Mouse (Mus musculus) Patski (cell line): ENCODE data around the gene Wdr76. TPM values are rescaled to one million over a fixed set of nuclear protein-coding genes. Genes with fewer than 3 reads are reported as not detected.

Experiments
- ATAC-seq: fragments of 100-300 bp; one replicate; pipeline ENCODE4 v1.8.0; 2021
- CTCF ChIA-PET: fragments of 350-600 bp; sonication (Branson Sonifier 250); formaldehyde crosslinking; loops from one replicate; lab custom pipeline; 2022; ENCODE audit warnings: inconsistent platforms; lab: Charles Lee
- POLR2A ChIA-PET: fragments of 350-600 bp; sonication (Branson Sonifier 250); formaldehyde crosslinking; loops from one replicate; lab custom pipeline; 2022; ENCODE audit warnings: antibody characterized with exemption, inconsistent platforms; lab: Charles Lee
- DNase-seq: peaks from one replicate; pipeline ENCODE4 v3.0.0-alpha.2; 2011; ENCODE audit warnings: low read depth, low spot score
- H3K27me3 ChIP-seq: fragments of 371-371 bp; one replicate; pipeline ENCODE4 v1.5.1; 2021
- CTCF ChIP-seq: fragments of 100-300 bp; IDR thresholded peaks from one replicate; pipeline ENCODE4 v1.5.1; 2021
- in situ Hi-C: fragments of 300-500 bp; cut with MboI; formaldehyde crosslinking; loops from 3 replicates; pipeline ENCODE4 v1.11.1; 2018; ENCODE audit warnings: low pct_unique_long_range_greater_than_20kb, mixed read lengths
- polyA plus RNA-seq: library from polyadenylated mRNA; unstranded; gene quantifications from one replicate; pipeline ENCODE4 v1.2.3, GENCODE M21; 2021

Gene Wdr76
- polyA plus RNA-seq, 1 experiment from 2014 or later = 9.1 TPM

GRCm38 (mm10) chr2:121574066-121574630 is 67.6 kb downstream of the Wdr76 start:
- in situ Hi-C loops = loop anchor here (5.0 kb wide), 2 partner anchors 123 to 258 kb away; no protein-coding TSS in a partner anchor
- no peaks in the 10 kb centered on the region for H3K27me3 ChIP-seq
- ChIA-PET POLR2A (no interaction called here), CTCF (no interaction called here)
- ATAC-seq = no peak
- DNase-seq = no peak
- TF ChIP-seq CTCF = no peak

- POLR2A ChIA-PET = no interaction called here
- DNase-seq (no peak), ATAC-seq (peak; percentile 21)
- CTCF ChIA-PET = no interaction called here
- TF ChIP-seq CTCF = no peak
- in situ Hi-C loops = no loop called here
- H3K27me3 ChIP-seq = no peaks in the 10 kb centered on the region
Measured at GRCm38 (mm10) chr2:121575741-121576201, 69.2 kb downstream of the Wdr76 start.

- POLR2A ChIA-PET = no interaction called here
- H3K27me3 ChIP-seq = no peaks in the 10 kb centered on the region
- DNase-seq = no peak
- no peak for ATAC-seq
- CTCF ChIA-PET = no interaction called here
- TF ChIP-seq CTCF = no peak
- in situ Hi-C loops = no loop called here
Measured at GRCm38 (mm10) chr2:121582809-121583376, 76.4 kb downstream of the Wdr76 start.

GRCm38 (mm10) chr2:121583468-121584116 is 77.1 kb downstream of the Wdr76 start:
- in situ Hi-C loops = no loop called here
- no peak for TF ChIP-seq CTCF
- ChIA-PET CTCF (interaction anchor here (0.6 kb wide), 1 partner anchor 14 kb away, joined by 3 read pairs; no protein-coding TSS in a partner anchor), POLR2A (no interaction called here)
- no peak for ATAC-seq
- DNase-seq = no peak
- H3K27me3 ChIP-seq = no peaks in the 10 kb centered on the region

- ChIA-PET CTCF (no interaction called here), POLR2A (no interaction called here)
- no peaks in the 10 kb centered on the region for H3K27me3 ChIP-seq
- no peak for DNase-seq
- in situ Hi-C loops = no loop called here
- no peak for ATAC-seq
- no peak for TF ChIP-seq CTCF
Measured at GRCm38 (mm10) chr2:121584705-121585104, 78.2 kb downstream of the Wdr76 start.

- no peaks in the 10 kb centered on the region for H3K27me3 ChIP-seq
- POLR2A ChIA-PET = interaction anchor here (1.3 kb wide), 1 partner anchor 30 kb away, joined by 4 read pairs; no protein-coding TSS in a partner anchor
- ATAC-seq (no peak), DNase-seq (no peak)
- TF ChIP-seq CTCF = no peak
- in situ Hi-C loops = no loop called here
- CTCF ChIA-PET = interaction anchor here (1.0 to 1.7 kb wide), 5 partner anchors 9 to 245 kb away, joined by 3 to 4 read pairs (median 3); no protein-coding TSS in a partner anchor
Measured at GRCm38 (mm10) chr2:121587523-121588308, 81.2 kb downstream of the Wdr76 start.

- ATAC-seq = no peak
- in situ Hi-C loops = no loop called here
- DNase-seq = no peak
- CTCF ChIA-PET = interaction anchor here (1.0 to 1.7 kb wide), 6 partner anchors 10 to 244 kb away, joined by 3 to 4 read pairs (median 4); no protein-coding TSS in a partner anchor
- no peak for TF ChIP-seq CTCF
- H3K27me3 ChIP-seq = no peaks in the 10 kb centered on the region
- POLR2A ChIA-PET = interaction anchor here (0.6 to 1.3 kb wide), 2 partner anchors 12 to 30 kb away, joined by 3 to 4 read pairs; no protein-coding TSS in a partner anchor
Measured at GRCm38 (mm10) chr2:121588309-121588694, 81.8 kb downstream of the Wdr76 start.

GRCm38 (mm10) chr2:121594131-121594530 is 87.6 kb downstream of the Wdr76 start:
- ATAC-seq (no peak), DNase-seq (no peak)
- in situ Hi-C loops = no loop called here
- ChIA-PET CTCF (interaction anchor here (0.8 kb wide), 1 partner anchor 23 kb away, joined by 3 read pairs; no protein-coding TSS in a partner anchor), POLR2A (no interaction called here)
- TF ChIP-seq CTCF = no peak
- no peaks in the 10 kb centered on the region for H3K27me3 ChIP-seq

Other genes starting within 250 kb of the Wdr76 start
- 58.4 TPM for gene Trp53bp1, start 235.3 kb upstream of the Wdr76 start, polyA plus RNA-seq
- gene Map1a, start 217.1 kb upstream of the Wdr76 start, polyA plus RNA-seq = 1.4 TPM
- 48.5 TPM for gene Ppip5k1, start 151.3 kb upstream of the Wdr76 start, polyA plus RNA-seq
- gene Ckmt1, start 149.0 kb upstream of the Wdr76 start, polyA plus RNA-seq = 3.1 TPM
- gene Strc, start 119.6 kb upstream of the Wdr76 start, polyA plus RNA-seq = not detected
- 942 TPM for gene Pdia3, start 92.9 kb upstream of the Wdr76 start, polyA plus RNA-seq
- gene Catsper2, start 92.9 kb upstream of the Wdr76 start, polyA plus RNA-seq = 2.2 TPM
- 1.6 TPM for gene Ell3, start 62.4 kb upstream of the Wdr76 start, polyA plus RNA-seq
- gene Serf2, start 57.5 kb upstream of the Wdr76 start, polyA plus RNA-seq = 667 TPM
- gene Hypk, start 53.4 kb upstream of the Wdr76 start, polyA plus RNA-seq = 11.3 TPM
- gene Serinc4, start 49.9 kb upstream of the Wdr76 start, polyA plus RNA-seq = 0.68 TPM
- gene Mfap1b, start 32.7 kb upstream of the Wdr76 start, polyA plus RNA-seq = 35.3 TPM
- gene Mfap1a, start 58 bp upstream of the Wdr76 start, polyA plus RNA-seq = 31.4 TPM